Mouse (Mus musculus): Measurements from ENCODE around the gene Ccdc105. TPM values are rescaled to one million over a fixed set of nuclear protein-coding genes. Genes with fewer than 3 reads are reported as not detected.

Ccdc105 gene
- not detected in 2 replicates for polyA plus RNA-seq (2014; fragmentation: Nextera tagmentation; extraction: Ambion mirVana)

- peak; percentile 74 for ATAC-seq (ENCODE audit: insufficient number of reproducible peaks, insufficient read depth, low FRiP score, low read depth)
- Histone ChIP-seq H3K9ac (ENCODE audit: low read length) (peak within 1 kb of the TSS; percentile 70), H3K9me3 (ENCODE audit: control insufficient read depth, low read length) (no peaks in the 10 kb centered on the region), H3K4me2 (ENCODE audit: low read length) (peak within 1 kb of the TSS; percentile 82), H3K4me3 (ENCODE audit: control insufficient read depth in 1 of 2, insufficient read depth in 1 of 2, low read depth in 1 of 2, low read length in 2 of 2) (peak within 1 kb of the TSS; percentile 55 to 61), H3K36me3 (ENCODE audit: control insufficient read depth, insufficient read depth, low read length) (no peaks in the 10 kb centered on the region), H3K4me1 (ENCODE audit: control insufficient read depth in 2 of 2, insufficient read depth in 2 of 2, low read length in 2 of 2) (peaks cover under 1 to 6% of the 10 kb centered on the region in 2 experiments; a peak in 3 of 4 replicates), H3K27me3 (ENCODE audit: control insufficient read depth, insufficient read depth, low read length) (peaks cover 12% of the 10 kb centered on the region), H3K27ac (replicated peaks in 1 of 2; ENCODE audit: control insufficient read depth in 1 of 2, insufficient read depth in 1 of 2, low read depth in 2 of 2, low read length in 2 of 2) (no peak within 1 kb of the TSS)
- WGBS: 1% methylated on average over 61 of the region's 61 CpGs
These were observed at the start of gene Ccdc105 for GRCm38 (mm10) chr10:78752452-78753191. Ccdc105 (minus strand) TSS chr10:78753065.

- WGBS: 81% methylated on average over 2 of the region's 2 CpGs
- H3K9ac ChIP-seq (ENCODE audit: low read length): no peak overlapping the region
- no peak for ATAC-seq (ENCODE audit: insufficient number of reproducible peaks, insufficient read depth, low FRiP score, low read depth)
These were observed 48.6 kb upstream of the Ccdc105 start for GRCm38 (mm10) chr10:78801449-78801848.

GRCm38 (mm10) chr10:78790561-78790960 is 37.7 kb upstream of the Ccdc105 start:
- Histone ChIP-seq H3K4me3 (ENCODE audit: control insufficient read depth in 1 of 2, insufficient read depth in 1 of 2, low read depth in 1 of 2, low read length in 2 of 2) (no peak overlapping the region), H3K36me3 (ENCODE audit: control insufficient read depth, insufficient read depth, low read length) (no peaks in the 10 kb centered on the region), H3K27ac (replicated peaks in 1 of 2; ENCODE audit: control insufficient read depth in 1 of 2, insufficient read depth in 1 of 2, low read depth in 2 of 2, low read length in 2 of 2) (no peak overlapping the region), H3K9ac (ENCODE audit: low read length) (no peak overlapping the region), H3K9me3 (ENCODE audit: control insufficient read depth, low read length) (no peaks in the 10 kb centered on the region), H3K4me2 (ENCODE audit: low read length) (no peak overlapping the region), H3K4me1 (ENCODE audit: control insufficient read depth in 2 of 2, insufficient read depth in 2 of 2, low read length in 2 of 2) (peaks cover 0 to 2% of the 10 kb centered on the region in 2 experiments; a peak in 2 of 4 replicates), H3K27me3 (ENCODE audit: control insufficient read depth, insufficient read depth, low read length) (no peaks in the 10 kb centered on the region)
- 28% methylated on average over 1 of the region's 1 CpGs for whole genome bisulfite sequencing
- no peak for ATAC-seq (ENCODE audit: insufficient number of reproducible peaks, insufficient read depth, low FRiP score, low read depth)

More at GRCm38 (mm10) chr10:78801449-78801848, 48.6 kb upstream of the Ccdc105 start:
- Histone ChIP-seq H3K27ac (replicated peaks in 1 of 2; ENCODE audit: control insufficient read depth in 1 of 2, insufficient read depth in 1 of 2, low read depth in 2 of 2, low read length in 2 of 2) (no peak overlapping the region), H3K36me3 (ENCODE audit: control insufficient read depth, insufficient read depth, low read length) (no peaks in the 10 kb centered on the region), H3K4me2 (ENCODE audit: low read length) (no peak overlapping the region), H3K4me1 (ENCODE audit: control insufficient read depth in 2 of 2, insufficient read depth in 2 of 2, low read length in 2 of 2) (no peaks in the 10 kb centered on the region), H3K4me3 (ENCODE audit: control insufficient read depth in 1 of 2, insufficient read depth in 1 of 2, low read depth in 1 of 2, low read length in 2 of 2) (no peak overlapping the region), H3K27me3 (ENCODE audit: control insufficient read depth, insufficient read depth, low read length) (no peaks in the 10 kb centered on the region), H3K9me3 (ENCODE audit: control insufficient read depth, low read length) (no peaks in the 10 kb centered on the region)

DNA sequence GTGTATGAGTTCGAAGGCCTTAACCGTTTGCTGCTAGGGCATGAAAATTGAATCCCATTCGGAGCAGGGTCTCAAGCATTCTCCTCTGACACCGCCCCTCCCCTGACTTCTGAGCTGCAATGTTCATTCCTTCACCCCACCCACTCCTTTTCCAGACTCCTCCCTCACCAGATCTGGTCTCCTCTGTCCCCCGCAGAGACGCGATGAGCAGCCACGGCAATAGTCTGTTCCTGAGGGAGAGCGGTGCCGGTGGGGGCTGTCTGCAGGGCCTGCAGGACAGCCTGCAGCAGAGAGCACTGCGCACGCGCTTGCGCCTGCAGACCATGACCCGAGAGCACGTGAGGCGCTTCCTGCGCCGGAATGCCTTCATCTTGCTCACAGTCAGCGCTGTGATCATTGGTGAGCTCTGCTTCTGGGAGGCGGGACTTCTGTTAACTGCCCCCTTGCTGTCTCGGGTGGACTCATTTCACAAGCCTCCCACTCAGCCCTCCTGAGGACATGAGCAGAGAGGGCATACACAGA is 34.8 kb upstream of the Ccdc105 start:
- Histone ChIP-seq H3K4me3 (ENCODE audit: control insufficient read depth in 1 of 2, insufficient read depth in 1 of 2, low read depth in 1 of 2, low read length in 2 of 2) (peak overlapping the region; percentile 42 to 54), H3K27ac (replicated peaks in 1 of 2; ENCODE audit: control insufficient read depth in 1 of 2, insufficient read depth in 1 of 2, low read depth in 2 of 2, low read length in 2 of 2) (no peak overlapping the region), H3K4me2 (ENCODE audit: low read length) (peak overlapping the region; percentile 68), H3K9me3 (ENCODE audit: control insufficient read depth, low read length) (no peaks in the 10 kb centered on the region), H3K4me1 (ENCODE audit: control insufficient read depth in 2 of 2, insufficient read depth in 2 of 2, low read length in 2 of 2) (peaks cover 0 to 2% of the 10 kb centered on the region in 2 experiments; a peak in 2 of 4 replicates), H3K9ac (ENCODE audit: low read length) (peak overlapping the region; percentile 69), H3K27me3 (ENCODE audit: control insufficient read depth, insufficient read depth, low read length) (no peaks in the 10 kb centered on the region), H3K36me3 (ENCODE audit: control insufficient read depth, insufficient read depth, low read length) (no peaks in the 10 kb centered on the region)
- 6% methylated on average over 22 of the region's 22 CpGs for WGBS
- ATAC-seq (ENCODE audit: insufficient number of reproducible peaks, insufficient read depth, low FRiP score, low read depth): peak; percentile 77

DNA sequence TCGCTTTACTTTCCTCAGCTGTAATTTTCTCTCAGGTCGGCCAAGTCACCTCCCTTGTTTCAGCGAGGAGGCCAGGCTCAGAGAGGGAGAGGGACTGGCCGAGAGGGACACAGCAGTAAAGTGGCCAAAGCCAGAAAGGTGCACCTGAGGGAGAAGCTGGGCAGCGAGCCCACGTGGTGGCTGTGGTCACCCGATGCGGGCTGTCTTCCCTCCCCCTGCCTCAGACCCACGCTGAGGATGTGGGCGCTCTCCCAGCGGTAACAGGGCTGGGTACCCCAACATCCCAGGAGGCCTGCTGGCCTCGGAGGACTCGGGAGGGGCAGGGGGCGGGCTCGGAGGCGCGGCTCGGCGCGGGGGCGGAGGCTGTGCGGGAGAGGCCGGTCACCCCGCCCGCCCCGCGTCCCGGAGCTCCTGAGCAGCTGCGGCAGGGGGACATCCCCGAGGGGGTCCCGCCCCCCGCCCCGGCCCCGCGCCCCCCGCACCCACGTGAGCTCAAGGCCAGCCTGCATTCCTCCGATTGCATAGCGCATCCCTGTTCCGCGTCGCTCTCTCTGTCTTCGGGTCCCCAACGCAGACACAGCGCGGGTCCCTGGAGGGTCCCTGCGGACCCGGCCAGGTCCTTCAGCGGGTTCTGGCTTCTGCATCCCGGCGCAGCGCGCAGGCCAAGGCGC is 27.3 kb upstream of the Ccdc105 start, which contains the start of gene Slc1a6:
Gene Slc1a6, plus strand, starts transcription at position 516 of the 671 bp plus-strand sequence.
- H3K4me3 ChIP-seq (ENCODE audit: control insufficient read depth in 1 of 2, insufficient read depth in 1 of 2, low read depth in 1 of 2, low read length in 2 of 2): peak within 1 kb of the TSS; percentile 52 to 53
- ATAC-seq (ENCODE audit: insufficient number of reproducible peaks, insufficient read depth, low FRiP score, low read depth): peak; percentile 31; the same call in 1 of the 2 replicates
- no peak within 1 kb of the TSS for H3K27ac ChIP-seq (replicated peaks in 1 of 2; ENCODE audit: control insufficient read depth in 1 of 2, insufficient read depth in 1 of 2, low read depth in 2 of 2, low read length in 2 of 2)
- peak within 1 kb of the TSS; percentile 91 for H3K4me2 ChIP-seq (ENCODE audit: low read length)
- H3K9ac ChIP-seq (ENCODE audit: low read length): peak within 1 kb of the TSS; percentile 57
- H3K27me3 ChIP-seq (ENCODE audit: control insufficient read depth, insufficient read depth, low read length): 0 out of 2 replicates have a peak, but pooled peaks cover 5% of the 10 kb centered on the region
- H3K9me3 ChIP-seq (ENCODE audit: control insufficient read depth, low read length): no peaks in the 10 kb centered on the region
- 2% methylated on average over 42 of the region's 54 CpGs for WGBS
- H3K36me3 ChIP-seq (ENCODE audit: control insufficient read depth, insufficient read depth, low read length): no peaks in the 10 kb centered on the region
- H3K4me1 ChIP-seq (ENCODE audit: control insufficient read depth in 2 of 2, insufficient read depth in 2 of 2, low read length in 2 of 2): no peaks in the 10 kb centered on the region

GRCm38 (mm10) chr10:78779527-78779926 is 26.7 kb upstream of the Ccdc105 start:
- H3K4me3 ChIP-seq (ENCODE audit: control insufficient read depth in 1 of 2, insufficient read depth in 1 of 2, low read depth in 1 of 2, low read length in 2 of 2): peak overlapping the region; percentile 52 to 53
- H3K4me1 ChIP-seq (ENCODE audit: control insufficient read depth in 2 of 2, insufficient read depth in 2 of 2, low read length in 2 of 2): no peaks in the 10 kb centered on the region
- no peak overlapping the region for H3K27ac ChIP-seq (replicated peaks in 1 of 2; ENCODE audit: control insufficient read depth in 1 of 2, insufficient read depth in 1 of 2, low read depth in 2 of 2, low read length in 2 of 2)
- no peaks in the 10 kb centered on the region for H3K36me3 ChIP-seq (ENCODE audit: control insufficient read depth, insufficient read depth, low read length)
- peak overlapping the region; percentile 57 for H3K9ac ChIP-seq (ENCODE audit: low read length)
- H3K27me3 ChIP-seq (ENCODE audit: control insufficient read depth, insufficient read depth, low read length): 0 out of 2 replicates have a peak, but pooled peaks cover 5% of the 10 kb centered on the region
- peak overlapping the region; percentile 91 for H3K4me2 ChIP-seq (ENCODE audit: low read length)
- no peak for ATAC-seq (ENCODE audit: insufficient number of reproducible peaks, insufficient read depth, low FRiP score, low read depth)
- no peaks in the 10 kb centered on the region for H3K9me3 ChIP-seq (ENCODE audit: control insufficient read depth, low read length)
- 65% methylated on average over 9 of the region's 9 CpGs for WGBS

DNA sequence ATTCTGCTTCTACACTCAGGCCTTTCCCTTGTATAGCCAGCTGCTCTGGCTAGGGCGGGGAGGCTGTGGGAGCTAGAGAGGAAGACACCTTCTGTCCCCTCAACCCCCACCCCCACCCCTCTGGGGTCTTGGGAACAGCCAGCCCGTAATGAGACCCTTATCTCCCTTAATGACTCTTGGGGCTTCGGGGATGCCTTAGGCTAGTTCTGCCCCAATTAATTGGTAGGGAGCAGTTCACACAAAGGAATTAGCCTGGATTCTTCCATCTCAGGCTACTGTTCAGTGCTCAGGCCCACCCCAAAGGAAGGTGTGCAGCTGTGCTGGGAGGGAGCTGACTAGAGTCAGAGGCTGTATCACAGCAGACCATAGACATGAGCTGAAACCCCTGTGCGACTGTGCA is 23.0 kb upstream of the Ccdc105 start:
- H3K27me3 ChIP-seq (ENCODE audit: control insufficient read depth, insufficient read depth, low read length): 0 out of 2 replicates have a peak, but pooled peaks cover 5% of the 10 kb centered on the region
- H3K9me3 ChIP-seq (ENCODE audit: control insufficient read depth, low read length): no peaks in the 10 kb centered on the region
- no peak for ATAC-seq (ENCODE audit: insufficient number of reproducible peaks, insufficient read depth, low FRiP score, low read depth)
- WGBS: 53% methylated on average over 4 of the region's 4 CpGs
- H3K4me3 ChIP-seq (ENCODE audit: control insufficient read depth in 1 of 2, insufficient read depth in 1 of 2, low read depth in 1 of 2, low read length in 2 of 2): no peak overlapping the region
- H3K4me2 ChIP-seq (ENCODE audit: low read length): no peak overlapping the region
- H3K9ac ChIP-seq (ENCODE audit: low read length): no peak overlapping the region
- H3K27ac ChIP-seq (replicated peaks in 1 of 2; ENCODE audit: control insufficient read depth in 1 of 2, insufficient read depth in 1 of 2, low read depth in 2 of 2, low read length in 2 of 2): no peak overlapping the region
- no peaks in the 10 kb centered on the region for H3K36me3 ChIP-seq (ENCODE audit: control insufficient read depth, insufficient read depth, low read length)
- no peaks in the 10 kb centered on the region for H3K4me1 ChIP-seq (ENCODE audit: control insufficient read depth in 2 of 2, insufficient read depth in 2 of 2, low read length in 2 of 2)
